Mouse (Mus musculus) hindbrain, embryonic 14.5 days (tissue): ENCODE measurements around the gene Baiap3. TPM values are rescaled to one million over a fixed set of nuclear protein-coding genes. Genes with fewer than 3 reads are reported as not detected.

Experiments used
- ATAC-seq: fragments of 200-750 bp; cut with Nextera tagmentation; 2 replicates; pipeline ENCODE4 v1.8.0; 2017; ENCODE audit warnings: moderate number of reproducible peaks, mild to moderate bottlenecking, moderate TSS enrichment, moderate library complexity; ENCODE audit not compliant: low FRiP score
- DNase-seq: peaks from one replicate; pipeline ENCODE4 v3.0.0-alpha.2; 2015; ENCODE audit warnings: low spot score
- H3K27ac ChIP-seq: fragments of 300-500 bp; sonication (generic); 2 replicates; pipeline ENCODE4 v1.5.1; 2014; ENCODE audit warnings: mild to moderate bottlenecking, moderate library complexity
- H3K27me3 ChIP-seq: fragments of 300-500 bp; sonication (generic); 2 replicates; pipeline ENCODE4 v1.6.1; 2014; ENCODE audit warnings: mild to moderate bottlenecking, low read length, mixed read lengths; ENCODE audit not compliant: control insufficient read depth, insufficient read depth
- H3K36me3 ChIP-seq: fragments of 300-500 bp; sonication (generic); replicated peaks from 2 replicates; pipeline ENCODE4 v1.6.1; 2014; ENCODE audit not compliant: control insufficient read depth, insufficient read depth
- H3K4me1 ChIP-seq: fragments of 300-500 bp; sonication (generic); replicated peaks from 2 replicates; pipeline ENCODE4 v1.6.1; 2014; ENCODE audit warnings: antibody characterized with exemption, low read length, mixed read lengths; ENCODE audit not compliant: control insufficient read depth, insufficient read depth
- H3K4me2 ChIP-seq: fragments of 300-500 bp; sonication (generic); replicated peaks from 2 replicates; pipeline ENCODE4 v1.6.1; 2014; ENCODE audit warnings: mild to moderate bottlenecking, moderate library complexity
- H3K4me3 ChIP-seq: fragments of 300-500 bp; sonication (generic); replicated peaks from 2 replicates; pipeline ENCODE4 v1.5.1; 2014; ENCODE audit warnings: mild to moderate bottlenecking, low read length
- H3K9ac ChIP-seq: fragments of 300-500 bp; sonication (generic); 2 replicates; pipeline ENCODE4 v1.6.1; 2014
- H3K9me3 ChIP-seq: fragments of 300-500 bp; sonication (generic); 2 replicates; pipeline ENCODE4 v1.6.1; 2016; ENCODE audit warnings: low read length; ENCODE audit not compliant: control insufficient read depth
- WGBS: fragments of 180-500 bp; shearing (Covaris S2); extraction: QIAGEN DNeasy Blood & Tissue Kit; methylation state at CpG from one replicate; pipeline ENCODE4 v1.1.7; 2014; 5-methylcytosine and 5-hydroxymethylcytosine counted together
- polyA plus RNA-seq: library from polyadenylated mRNA; unstranded; fragments of >200 nt; fragmentation: Nextera tagmentation; extraction: Ambion mirVana; gene quantifications from 2 replicates; pipeline ENCODE4 v1.2.1, GENCODE M21; 2014

Gene Baiap3
- polyA plus RNA-seq, 1 experiment from 2014 or later, result 10.8 TPM

DNA sequence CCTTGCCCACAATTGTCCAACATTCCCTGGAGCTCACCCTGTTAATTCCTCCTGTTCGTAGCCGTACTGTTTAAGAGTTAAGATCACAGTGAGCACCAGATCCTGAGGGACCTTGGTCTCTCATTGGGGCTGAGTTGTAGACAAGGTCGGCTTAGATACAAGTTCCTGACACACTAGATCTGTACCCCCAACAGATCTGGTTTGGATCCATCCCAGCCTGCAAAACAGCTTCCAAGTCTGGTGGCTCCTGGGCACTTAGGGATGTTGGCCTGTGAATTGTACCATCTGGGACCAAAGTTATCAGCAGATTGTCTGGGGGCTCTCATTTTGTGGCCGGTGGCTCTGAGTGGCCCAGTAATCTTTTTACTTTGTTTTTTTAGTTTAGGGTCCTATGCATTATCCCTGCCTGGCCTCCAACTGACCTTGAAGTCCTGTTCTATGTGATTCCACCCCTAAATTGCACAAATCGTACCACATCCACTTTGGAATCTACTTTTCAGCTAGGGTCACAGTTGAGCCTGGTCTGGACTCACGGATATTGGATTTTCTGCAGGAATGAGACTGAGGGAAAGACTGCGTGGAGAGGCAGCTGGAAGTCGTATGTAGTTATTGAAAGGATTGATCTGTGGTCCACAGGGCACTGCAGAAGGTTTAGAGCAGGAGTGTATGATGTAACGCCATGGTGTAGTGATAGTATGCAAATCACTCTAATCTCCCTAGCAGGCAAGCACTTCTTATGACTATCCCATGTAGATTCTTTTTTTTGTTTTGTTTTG, 18.6 kb upstream of the Baiap3 start, which contains the start of gene Ube2i:
TSS of gene Ube2i (minus strand) at position 52 of the 776 bp plus-strand sequence.
- 83% methylated on average over 9 of the region's 9 CpGs for WGBS
- DNase-seq (no peak), ATAC-seq (no peak)
- H3K4me2 ChIP-seq, result peak within 1 kb of the TSS; percentile 39
- no peaks in the 10 kb centered on the region for H3K27me3 ChIP-seq
- no peaks in the 10 kb centered on the region for H3K9me3 ChIP-seq
- peaks cover 30% of the 10 kb centered on the region for H3K4me1 ChIP-seq
- H3K27ac ChIP-seq, result peak within 1 kb of the TSS; percentile 98
- H3K36me3 ChIP-seq, result no peaks in the 10 kb centered on the region
- peak within 1 kb of the TSS; percentile 98 for H3K9ac ChIP-seq
- peak within 1 kb of the TSS; percentile 83 for H3K4me3 ChIP-seq

DNA sequence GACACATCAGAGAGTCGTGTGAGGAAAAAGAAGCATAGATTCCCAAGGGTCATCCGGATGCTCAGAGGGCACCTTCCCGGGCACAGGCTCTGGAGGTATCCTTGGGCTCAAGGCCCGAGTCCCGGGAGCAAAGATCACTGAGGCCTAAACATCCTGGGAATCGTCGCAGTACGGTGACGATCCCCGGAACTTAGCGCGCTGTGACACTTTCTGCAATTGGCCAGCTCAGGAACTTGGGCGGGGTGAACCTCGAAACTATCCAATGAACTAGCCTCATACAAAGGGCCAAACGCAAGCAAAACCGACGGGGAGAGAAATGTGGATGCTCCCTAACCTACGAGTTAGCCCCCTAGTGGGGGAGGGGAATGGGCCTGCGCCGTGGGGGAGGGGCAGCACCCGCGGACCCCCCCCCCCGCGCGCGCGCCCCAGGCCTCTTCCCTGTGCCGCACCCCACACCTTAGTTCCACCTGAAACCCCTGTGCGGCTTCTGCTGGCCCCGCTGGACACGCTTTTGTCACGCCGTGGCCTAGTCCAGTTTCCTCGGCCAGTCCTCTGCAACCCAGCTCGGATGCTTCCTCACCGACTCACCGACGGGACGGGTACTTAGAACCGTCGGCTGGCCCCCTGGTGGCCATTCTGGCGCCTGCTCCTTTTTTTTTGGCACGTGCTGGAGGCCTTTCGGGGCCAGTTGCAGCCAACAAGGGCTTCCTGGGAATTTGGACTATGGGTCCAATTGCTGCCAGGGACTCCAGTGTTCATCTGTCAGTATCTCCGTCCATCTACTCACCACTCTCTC, 17.7 kb upstream of the Baiap3 start:
- peak; percentile 99 for DNase-seq
- H3K36me3 ChIP-seq, result peaks cover 8% of the 10 kb centered on the region
- H3K9ac ChIP-seq, result peak overlapping the region; percentile 98
- peak; percentile 89 for ATAC-seq
- H3K9me3 ChIP-seq, result no peaks in the 10 kb centered on the region
- no peaks in the 10 kb centered on the region for H3K27me3 ChIP-seq
- H3K4me2 ChIP-seq, result peak overlapping the region; percentile 39
- H3K4me1 ChIP-seq, result peaks cover 31% of the 10 kb centered on the region
- H3K4me3 ChIP-seq, result peak overlapping the region; percentile 83
- WGBS, result under 1% methylated on average over 40 of the region's 45 CpGs
- H3K27ac ChIP-seq, result peak overlapping the region; percentile 98

DNA sequence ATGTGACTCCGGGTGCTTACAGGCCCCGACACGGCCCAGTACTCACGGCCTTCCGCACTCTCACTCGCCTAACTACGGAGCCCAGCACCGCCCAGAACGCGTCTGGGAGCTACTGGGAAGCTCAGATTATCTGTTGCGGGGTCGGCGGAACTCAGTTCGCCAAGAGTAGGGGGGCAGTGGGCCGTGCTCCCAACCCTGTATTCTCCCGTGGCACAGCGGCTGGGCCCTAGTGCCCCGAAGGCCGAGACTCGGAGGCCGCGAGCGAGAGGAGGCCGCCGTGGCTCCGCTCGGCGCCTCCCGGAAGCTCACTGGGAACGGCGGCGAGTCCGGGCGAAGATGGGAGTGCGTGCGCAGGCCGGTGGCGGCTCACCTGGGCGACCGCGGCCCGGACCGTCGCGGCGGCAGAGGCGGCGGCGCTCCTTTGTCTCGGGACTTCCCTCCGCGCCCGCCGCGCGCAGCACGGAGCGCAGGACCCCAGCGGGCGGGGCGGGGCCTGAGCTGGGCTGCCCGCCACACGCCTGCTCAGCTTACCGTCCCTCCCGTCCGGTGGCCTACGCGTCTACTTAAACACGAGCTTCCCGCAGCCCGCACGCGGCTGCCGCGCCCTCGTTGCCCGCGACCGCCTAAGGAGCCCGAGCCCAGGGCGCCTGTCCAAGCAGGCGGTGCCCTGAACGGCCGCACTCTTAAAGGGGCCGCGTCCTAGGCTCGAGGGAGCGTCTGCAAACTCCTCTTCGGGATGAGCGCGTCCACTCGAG, 17.0 kb upstream of the Baiap3 start:
- under 1% methylated on average over 60 of the region's 92 CpGs for WGBS
- Histone ChIP-seq H3K27me3 (no peaks in the 10 kb centered on the region), H3K4me3 (peak overlapping the region; percentile 83), H3K9me3 (no peaks in the 10 kb centered on the region), H3K9ac (peak overlapping the region; percentile 98), H3K4me1 (peaks cover 31% of the 10 kb centered on the region), H3K36me3 (peaks cover 16% of the 10 kb centered on the region), H3K4me2 (peak overlapping the region; percentile 88), H3K27ac (peak overlapping the region; percentile 98)
- ATAC-seq (peak; percentile 90), DNase-seq (peak; percentile 85)

DNA sequence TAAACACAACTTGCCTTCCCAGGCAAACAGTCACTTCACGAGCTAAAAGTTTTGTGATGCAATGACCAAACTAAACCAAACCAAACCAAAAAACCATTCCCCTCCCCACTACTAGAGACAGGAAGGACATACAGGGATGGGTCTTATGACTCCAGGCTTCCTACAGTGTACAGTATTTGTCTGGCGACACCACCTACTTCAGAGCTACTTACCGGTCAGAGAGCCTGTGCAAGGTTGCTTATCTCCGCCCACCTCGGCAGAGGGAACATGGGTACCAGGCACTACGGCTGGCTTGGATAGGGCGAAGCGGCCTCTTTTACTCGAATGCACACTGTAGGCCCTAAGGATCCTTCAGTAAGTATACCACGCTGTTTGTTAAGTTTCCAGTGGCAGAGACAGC, 16.2 kb upstream of the Baiap3 start:
- Histone ChIP-seq H3K27ac (peak overlapping the region; percentile 98), H3K9ac (peak overlapping the region; percentile 98), H3K4me2 (peak overlapping the region; percentile 88), H3K27me3 (no peaks in the 10 kb centered on the region), H3K36me3 (peaks cover 24% of the 10 kb centered on the region), H3K4me1 (peaks cover 31% of the 10 kb centered on the region), H3K9me3 (no peaks in the 10 kb centered on the region), H3K4me3 (peak overlapping the region; percentile 83)
- ATAC-seq (no peak), DNase-seq (no peak)
- 2% methylated on average over 10 of the region's 10 CpGs for WGBS

DNA sequence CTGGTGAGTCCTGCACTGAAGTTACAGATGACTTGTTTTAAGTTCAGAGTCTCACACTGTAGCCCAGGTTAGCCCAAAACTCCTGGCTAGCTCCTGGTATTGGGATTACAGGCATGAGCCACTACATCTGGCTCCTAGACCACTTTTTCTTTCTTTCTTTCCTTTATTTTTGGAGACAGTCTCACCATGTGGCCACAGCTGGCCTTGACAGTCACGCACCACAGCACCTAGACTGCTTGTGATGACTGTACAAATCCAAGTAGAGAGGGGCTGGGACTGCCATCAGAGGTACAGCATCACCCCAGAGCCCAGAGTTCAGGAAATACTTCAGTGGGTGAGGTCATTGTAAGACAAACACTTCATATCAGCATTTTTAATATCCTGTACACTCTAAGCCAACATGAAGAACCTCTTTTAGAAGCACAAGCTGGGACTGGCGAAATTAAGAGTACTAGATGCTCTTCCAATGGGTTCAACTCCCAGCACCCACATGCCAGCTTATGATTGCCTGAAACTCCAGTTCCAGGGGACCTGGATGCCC, 14.7 kb upstream of the Baiap3 start:
- H3K4me1 ChIP-seq, result peaks cover 31% of the 10 kb centered on the region
- no peak for DNase-seq
- WGBS, result 81% methylated on average over 2 of the region's 2 CpGs
- H3K27me3 ChIP-seq, result no peaks in the 10 kb centered on the region
- H3K27ac ChIP-seq, result no peak overlapping the region
- ATAC-seq, result no peak
- peak overlapping the region; percentile 88 for H3K4me2 ChIP-seq
- H3K36me3 ChIP-seq, result peaks cover 38% of the 10 kb centered on the region
- H3K9ac ChIP-seq, result no peak overlapping the region; the same call in 1 of the 2 replicates
- no peaks in the 10 kb centered on the region for H3K9me3 ChIP-seq
- no peak overlapping the region for H3K4me3 ChIP-seq

DNA sequence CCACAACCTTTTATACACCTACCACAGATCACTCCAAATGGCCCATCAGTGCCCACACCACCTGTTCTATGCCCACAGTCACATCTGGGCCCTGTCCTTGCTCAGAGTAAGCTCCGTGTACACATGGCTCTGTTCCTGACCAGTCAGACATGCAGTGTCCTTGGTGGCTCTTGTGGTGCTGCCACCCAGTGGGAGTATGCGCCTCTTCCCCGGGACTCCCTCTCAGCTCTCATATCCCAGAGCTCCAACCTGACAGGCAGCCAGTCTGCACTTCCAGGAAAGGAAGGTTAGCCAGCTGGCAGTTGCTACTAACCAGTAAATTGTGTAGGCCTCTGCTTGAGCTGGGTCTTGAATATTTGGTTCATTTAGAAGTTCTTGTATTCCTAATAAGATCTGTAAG, 8.3 kb upstream of the Baiap3 start:
- Histone ChIP-seq H3K27me3 (no peaks in the 10 kb centered on the region), H3K4me1 (no peaks in the 10 kb centered on the region; the same call in 1 of the 2 replicates), H3K9ac (no peak overlapping the region), H3K9me3 (no peaks in the 10 kb centered on the region), H3K4me2 (no peak overlapping the region), H3K4me3 (no peak overlapping the region), H3K27ac (no peak overlapping the region), H3K36me3 (peaks cover 81% of the 10 kb centered on the region)
- DNase-seq (no peak), ATAC-seq (no peak)
- 79% methylated on average over 3 of the region's 3 CpGs for WGBS

DNA sequence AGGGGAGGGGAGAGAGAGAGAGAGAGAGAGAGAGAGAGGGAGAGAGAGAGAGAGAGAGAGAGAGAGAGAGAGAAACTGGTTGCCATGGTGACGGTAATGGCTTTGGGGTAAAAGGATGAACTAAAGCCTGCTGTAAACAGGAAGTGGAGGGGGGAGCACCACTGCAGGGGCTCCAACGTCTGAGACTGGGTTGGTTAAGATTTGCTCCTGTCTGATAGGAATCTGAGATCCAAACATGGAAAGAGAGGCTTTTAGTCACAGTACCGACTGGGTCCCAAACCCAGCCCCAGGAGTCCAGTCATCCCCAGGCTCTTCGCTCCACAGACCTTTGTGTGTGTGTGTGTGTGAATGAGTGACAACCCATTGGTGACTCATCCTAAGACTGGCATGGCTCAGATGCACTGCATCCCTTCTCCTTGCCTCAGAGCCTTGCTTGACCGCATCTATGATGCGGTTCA, 1.7 kb upstream of the Baiap3 start:
- H3K27ac ChIP-seq, result no peak overlapping the region
- peaks cover 32% of the 10 kb centered on the region for H3K4me1 ChIP-seq
- ATAC-seq (no peak), DNase-seq (peak; percentile 38)
- H3K27me3 ChIP-seq, result peaks cover 13% of the 10 kb centered on the region
- H3K4me3 ChIP-seq, result no peak overlapping the region
- no peak overlapping the region for H3K4me2 ChIP-seq
- no peak overlapping the region for H3K9ac ChIP-seq
- 50% methylated on average over 6 of the region's 6 CpGs for WGBS
- H3K9me3 ChIP-seq, result no peaks in the 10 kb centered on the region
- peaks cover 23% of the 10 kb centered on the region for H3K36me3 ChIP-seq

DNA sequence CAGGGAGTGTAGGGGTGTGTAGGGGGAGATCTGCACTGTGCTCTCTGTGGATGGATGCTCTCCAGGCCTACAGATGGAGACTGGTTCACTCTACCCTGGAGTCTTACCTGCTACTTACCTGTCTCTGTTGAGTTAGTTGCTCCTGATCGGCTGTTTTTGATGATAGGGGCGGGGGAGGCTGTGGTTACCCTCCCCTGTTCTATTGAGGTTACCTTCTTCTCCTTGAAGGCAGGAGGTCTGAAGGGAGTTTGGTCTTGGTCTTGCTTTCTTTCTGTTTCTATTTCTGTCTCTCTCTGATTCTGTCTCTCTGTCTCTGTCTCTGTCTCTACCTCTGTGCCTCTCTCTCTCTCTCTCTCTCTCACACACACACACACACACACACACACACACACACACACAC, 1.1 kb downstream of the Baiap3 start:
- H3K9ac ChIP-seq, result no peak overlapping the region
- DNase-seq, result no peak
- H3K4me1 ChIP-seq, result peaks cover 42% of the 10 kb centered on the region
- H3K36me3 ChIP-seq, result peaks cover 15% of the 10 kb centered on the region
- peak overlapping the region; percentile 57; the same call in 1 of the 2 replicates for H3K4me2 ChIP-seq
- peaks cover 13% of the 10 kb centered on the region for H3K27me3 ChIP-seq
- ATAC-seq, result no peak
- H3K27ac ChIP-seq, result no peak overlapping the region
- no peaks in the 10 kb centered on the region for H3K9me3 ChIP-seq
- WGBS, result 90% methylated on average over 2 of the region's 2 CpGs
- no peak overlapping the region for H3K4me3 ChIP-seq
